Mouse (Mus musculus) skeletal muscle tissue, postnatal 0 days (tissue): Measurements from ENCODE around the gene Krt88. TPM values are rescaled to one million over a fixed set of nuclear protein-coding genes. Genes with fewer than 3 reads are reported as not detected.

Source experiments
- polyA plus RNA-seq: library from polyadenylated mRNA; unstranded; fragments of >200 nt; fragmentation: Nextera tagmentation; extraction: Ambion mirVana; gene quantifications from 2 replicates; pipeline ENCODE4 v1.2.1, GENCODE M21; 2015

Krt88 gene
- not detected in 2 replicates for polyA plus RNA-seq

DNA sequence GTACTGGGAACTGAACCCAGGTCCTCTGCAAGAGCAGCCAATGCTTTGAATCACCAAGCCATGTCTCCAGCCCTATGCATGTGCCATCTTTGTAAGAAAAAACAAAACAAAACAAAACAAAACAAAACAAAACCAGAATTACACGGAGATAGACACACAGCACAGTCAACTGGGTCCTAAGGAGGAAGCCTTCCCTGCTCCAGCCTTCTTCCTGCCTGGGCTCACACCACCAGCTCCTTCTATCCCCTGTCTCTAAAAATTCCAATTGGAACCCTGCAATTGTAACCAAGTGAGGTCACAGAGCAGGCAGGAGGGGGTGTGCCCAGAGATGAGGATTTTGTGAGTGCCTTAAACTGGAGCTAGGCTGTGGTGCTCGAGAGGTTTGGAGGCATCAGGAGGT is at the start of gene Krt88:
Gene Krt88 (plus strand): TSS at position 301 of the 400 bp plus-strand sequence.

DNA sequence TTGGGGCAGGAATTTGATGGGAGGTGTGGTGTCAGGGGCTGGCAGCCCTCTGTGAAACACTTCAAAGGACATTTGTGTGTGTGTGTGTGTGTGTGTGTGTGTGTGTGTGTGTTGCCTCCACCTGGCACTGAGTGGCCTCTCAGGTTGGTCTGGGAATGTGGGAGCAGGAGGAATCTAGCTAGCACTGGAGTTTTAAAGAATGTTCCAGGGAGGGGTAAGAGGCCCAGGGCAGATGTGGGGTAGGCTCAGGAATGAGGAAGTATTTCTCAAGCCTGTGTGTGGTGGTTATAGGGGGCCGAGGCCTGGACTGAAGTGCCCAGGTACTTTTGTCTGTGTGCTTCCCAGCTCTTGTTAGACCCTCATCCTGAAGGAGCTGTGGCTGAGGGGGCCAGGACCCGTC is 36.8 kb upstream of the Krt88 start, which contains the start of gene Krt7:
Gene Krt7 (plus strand): TSS at position 269 of the 400 bp plus-strand sequence.

DNA sequence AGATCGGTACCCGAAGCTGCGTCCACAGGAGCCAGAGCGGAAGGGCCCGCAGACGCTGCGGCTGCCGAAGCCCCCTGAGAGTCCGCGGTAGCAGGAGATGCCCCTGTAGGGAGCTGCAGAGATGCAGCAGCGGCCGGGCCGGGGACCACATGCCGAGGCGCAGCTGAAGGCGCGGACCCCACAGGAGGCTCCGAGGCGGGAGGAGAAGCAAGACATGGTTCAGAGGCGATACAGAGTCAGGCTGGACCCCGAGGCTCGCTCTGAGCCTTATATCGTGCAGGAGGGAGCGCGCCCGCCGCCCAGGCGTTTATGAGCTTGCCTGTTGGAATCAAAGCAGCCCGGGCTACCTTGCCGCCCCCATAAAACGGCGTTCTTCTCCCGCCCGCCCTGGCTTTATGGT is 9.0 kb upstream of the Krt88 start, which contains the start of gene Krt87:
Gene Krt87 (minus strand): TSS at position 250 of the 400 bp plus-strand sequence.

DNA sequence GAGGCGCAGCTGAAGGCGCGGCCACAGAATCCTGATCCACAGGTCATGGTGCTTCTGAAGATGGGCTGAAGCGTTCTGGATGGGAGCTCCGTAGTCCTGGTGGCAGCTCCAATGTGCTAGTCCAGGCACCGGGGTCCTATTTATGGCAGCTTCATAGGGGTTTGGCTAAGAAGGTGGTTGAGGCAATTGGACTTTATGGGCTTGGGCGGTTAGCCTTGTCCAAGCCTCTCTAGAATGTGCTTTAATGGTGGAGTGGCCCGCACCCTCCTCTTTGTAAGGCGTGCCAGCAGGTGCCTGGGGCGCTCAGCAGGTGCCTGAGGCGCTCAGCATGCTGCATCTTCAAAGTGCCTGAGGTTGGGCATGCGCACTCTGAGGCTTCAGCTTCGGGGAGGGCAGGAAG is 16.1 kb downstream of the Krt88 start, which contains the start of gene Krt81:
Gene Krt81 (minus strand): TSS at position 101 of the 400 bp plus-strand sequence.

DNA sequence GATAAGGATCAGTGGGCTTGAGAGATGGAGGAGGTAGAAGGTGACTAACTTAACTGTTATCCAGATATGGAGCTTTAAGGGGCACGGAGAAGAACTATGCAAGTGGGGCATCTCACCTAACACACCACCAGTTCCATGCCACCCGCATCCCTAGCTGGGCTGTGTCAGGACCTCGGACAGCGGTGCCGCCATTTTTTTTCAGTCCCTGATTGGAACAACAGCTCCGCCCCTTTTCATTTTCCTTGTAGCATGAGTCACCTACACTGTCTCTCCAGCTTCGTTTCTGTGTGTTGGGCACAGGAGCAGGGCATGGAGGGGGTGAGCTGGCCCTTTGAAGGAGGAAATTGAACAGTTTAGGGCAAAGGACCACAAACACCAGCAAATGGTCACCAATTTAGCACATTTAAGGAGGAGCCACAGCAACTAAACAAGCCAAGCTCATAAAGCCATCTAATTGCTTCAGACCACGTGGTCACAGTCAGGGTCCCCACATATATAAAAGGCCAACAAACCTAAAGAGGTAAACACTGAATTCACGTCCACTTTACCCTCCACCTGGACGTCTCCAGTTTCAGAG is 25.5 kb downstream of the Krt88 start, which contains the start of gene Krt86:
Gene Krt86 (plus strand): TSS at position 527 of the 577 bp plus-strand sequence.

DNA sequence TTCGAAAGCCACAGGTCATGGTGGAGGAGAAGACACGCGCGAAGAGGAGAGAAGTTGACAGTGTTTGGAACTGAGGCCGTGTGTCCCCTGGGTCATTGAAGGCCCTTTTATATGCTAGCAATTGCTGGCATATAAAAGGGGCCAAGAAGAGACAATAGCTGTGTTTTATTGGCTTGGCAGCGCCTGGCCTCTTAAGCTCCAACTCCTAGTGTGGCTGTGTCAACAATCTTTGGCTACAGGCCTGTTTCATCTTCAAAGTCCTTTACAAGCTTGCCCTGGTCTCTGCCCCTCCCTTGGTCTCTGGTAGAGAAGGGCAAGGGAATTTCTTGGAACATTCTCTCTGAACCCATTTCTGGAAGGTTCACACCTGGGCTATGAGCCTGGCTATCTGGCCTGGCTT is 43.9 kb downstream of the Krt88 start, which contains the start of gene Krt83:
Gene Krt83 (minus strand): TSS at position 82 of the 400 bp plus-strand sequence.

Other genes starting within 250 kb of the Krt88 start
- gene Grasp, start 223.6 kb upstream of the Krt88 start, polyA plus RNA-seq: 4.2 and 4.8 TPM in 2 replicates
- gene Nr4a1, start 193.5 kb upstream of the Krt88 start, polyA plus RNA-seq: 23.0 and 31.2 TPM in 2 replicates
- 47.9 and 48.0 TPM in 2 replicates for gene Atg101, start 163.5 kb upstream of the Krt88 start, polyA plus RNA-seq
- gene 6030408B16Rik, start 154.5 kb upstream of the Krt88 start, polyA plus RNA-seq: 0.65 and 0.87 TPM in 2 replicates
- gene Krt80, start 77.6 kb upstream of the Krt88 start, polyA plus RNA-seq: 2.1 and 3.3 TPM in 2 replicates
- 0.15 and 0.24 TPM in 2 replicates for gene Krt7, start 36.7 kb upstream of the Krt88 start, polyA plus RNA-seq
- gene Krt87, start 8.9 kb upstream of the Krt88 start, polyA plus RNA-seq: 0.05 TPM in 1 of 2 replicates, not detected in the other
- gene Krt81, start 16.0 kb downstream of the Krt88 start, polyA plus RNA-seq: not detected in 2 replicates
- not detected in 2 replicates for gene Krt86, start 25.7 kb downstream of the Krt88 start, polyA plus RNA-seq
- not detected in 2 replicates for gene Krt83, start 43.8 kb downstream of the Krt88 start, polyA plus RNA-seq
- gene Gm49425, start 69.5 kb downstream of the Krt88 start, polyA plus RNA-seq: not detected in 2 replicates
- gene Krt84, start 85.1 kb downstream of the Krt88 start, polyA plus RNA-seq: not detected in 2 replicates
- gene Krt82, start 102.9 kb downstream of the Krt88 start, polyA plus RNA-seq: not detected in 2 replicates
- not detected in 2 replicates for gene Krt90, start 115.2 kb downstream of the Krt88 start, polyA plus RNA-seq
- not detected in 2 replicates for gene Krt75, start 126.2 kb downstream of the Krt88 start, polyA plus RNA-seq
- not detected in 2 replicates for gene Gm5414, start 180.4 kb downstream of the Krt88 start, polyA plus RNA-seq
- not detected in 2 replicates for gene Gm5478, start 199.6 kb downstream of the Krt88 start, polyA plus RNA-seq
- not detected in 2 replicates for gene Krt6b, start 232.5 kb downstream of the Krt88 start, polyA plus RNA-seq
- gene Krt6a, start 246.6 kb downstream of the Krt88 start, polyA plus RNA-seq: not detected in 2 replicates